Mouse (Mus musculus) stomach, postnatal 0 days (tissue): ENCODE data around the gene Baiap2l2.

Experiments
- CTCF ChIP-seq: IDR thresholded peaks from 2 replicates; pipeline ENCODE4 v1.5.1; 2016; ENCODE audit warnings: antibody characterized with exemption, low read depth, mild to moderate bottlenecking, moderate library complexity
- EP300 ChIP-seq: optimal IDR thresholded peaks from 2 replicates; pipeline ENCODE3; 2016; ENCODE audit warnings: antibody characterized with exemption

- TF ChIP-seq CTCF (peak; percentile 38; the same call in 1 of the 2 replicates), EP300 (peak; percentile 23)
Measured at GRCm38 (mm10) chr15:79328058-79328938, 43.0 kb upstream of the Baiap2l2 start, which contains the start of gene Pla2g6.
